Mouse (Mus musculus) cerebral cortex, adult 2 months (tissue): Measurements from ENCODE around the gene Fgfr2.

Source experiments
- WGBS: fragments of 180-500 bp; shearing (Covaris S2); methylation state at CpG from one replicate; pipeline ENCODE4 v1.1.7; 2018; 5-methylcytosine and 5-hydroxymethylcytosine counted together

The Fgfr2 gene

GRCm38 (mm10) chr7:130935793-130936471 lies 2187.2 kb downstream of the Fgfr2 start, which contains the start of gene Htra1:
Gene Htra1, plus strand, starts transcription at chr7:130936111.
- under 1% methylated on average over 70 of the region's 70 CpGs for WGBS

GRCm38 (mm10) chr7:130935421-130935792 lies 2187.7 kb downstream of the Fgfr2 start:
- 8% methylated on average over 16 of the region's 16 CpGs for WGBS

- 97% methylated on average over 4 of the region's 4 CpGs for WGBS
Observed at GRCm38 (mm10) chr7:130934654-130935053, 2188.5 kb downstream of the Fgfr2 start.

GRCm38 (mm10) chr7:130932921-130933320 lies 2190.2 kb downstream of the Fgfr2 start:
- 95% methylated on average over 9 of the region's 9 CpGs for WGBS

DNA sequence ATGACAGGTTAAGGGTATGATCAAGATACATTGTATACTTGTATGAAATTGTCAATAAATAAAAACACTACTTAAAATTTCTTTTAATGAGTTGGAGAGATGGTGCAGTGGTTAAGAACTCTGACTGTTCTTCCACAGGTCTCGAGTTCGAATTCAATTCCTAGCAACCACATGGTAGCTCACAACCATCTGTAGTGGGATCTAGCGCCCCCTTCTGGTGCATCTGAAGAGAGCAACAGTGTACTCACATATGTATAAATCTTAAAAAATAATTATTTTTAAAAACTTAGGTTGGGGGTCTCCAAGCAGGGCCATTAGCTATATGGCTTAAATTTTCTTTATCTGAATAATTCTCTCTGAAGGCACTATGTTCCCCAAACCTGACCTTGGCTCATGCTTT lies 2192.7 kb downstream of the Fgfr2 start:
- WGBS, result 64% methylated on average over 3 of the region's 3 CpGs

GRCm38 (mm10) chr7:130922981-130923731 lies 2200.0 kb downstream of the Fgfr2 start:
- WGBS, result 57% methylated on average over 13 of the region's 13 CpGs

DNA sequence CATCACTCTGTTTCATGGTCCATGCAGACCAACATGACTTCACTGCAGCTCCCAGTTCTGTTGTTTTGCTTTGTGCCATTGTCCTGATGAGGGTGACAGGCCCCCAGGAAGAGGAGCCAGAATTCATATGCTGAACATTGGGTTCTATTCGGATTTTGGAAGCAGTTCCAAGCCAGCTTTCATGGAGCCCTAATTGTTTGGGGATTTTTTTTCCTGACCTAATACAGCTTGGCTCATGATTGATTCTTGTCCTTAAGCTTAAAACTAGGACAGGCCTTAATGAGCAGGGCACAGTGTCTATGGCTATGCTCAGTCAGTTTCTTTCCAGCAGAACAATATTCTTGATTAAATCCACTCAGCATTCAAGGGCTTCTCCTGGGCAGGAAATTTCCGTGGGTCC lies 2204.9 kb downstream of the Fgfr2 start:
- 57% methylated on average over 2 of the region's 2 CpGs for WGBS

GRCm38 (mm10) chr7:130914693-130915363 lies 2208.3 kb downstream of the Fgfr2 start:
- 26% methylated on average over 5 of the region's 5 CpGs for WGBS

GRCm38 (mm10) chr7:130910841-130911240 lies 2212.3 kb downstream of the Fgfr2 start:
- 75% methylated on average over 14 of the region's 14 CpGs for WGBS

GRCm38 (mm10) chr7:130904571-130905365 lies 2218.4 kb downstream of the Fgfr2 start:
- 87% methylated on average over 13 of the region's 13 CpGs for WGBS

GRCm38 (mm10) chr7:130903505-130904074 lies 2219.6 kb downstream of the Fgfr2 start:
- 47% methylated on average over 16 of the region's 16 CpGs for WGBS

DNA sequence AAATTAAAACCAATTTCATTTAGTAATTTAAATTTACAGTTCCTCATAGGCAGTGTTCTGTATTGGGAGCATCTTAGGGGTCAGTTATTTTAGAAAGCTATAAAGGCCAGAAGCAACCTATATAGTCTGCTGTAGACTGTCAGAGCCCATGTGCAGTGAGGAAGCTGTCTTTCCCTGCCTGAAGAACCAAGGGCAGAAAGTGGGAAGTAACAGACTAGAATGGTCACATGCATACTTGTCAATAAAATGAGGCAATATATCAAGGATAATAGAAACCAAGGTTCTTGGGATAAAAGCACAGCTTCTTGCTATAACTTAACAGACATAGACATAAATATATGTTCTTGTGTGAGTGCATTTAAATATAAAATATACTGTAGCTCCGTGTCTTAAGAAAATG lies 2220.2 kb downstream of the Fgfr2 start:
- 56% methylated on average over 1 of the region's 1 CpGs for WGBS

DNA sequence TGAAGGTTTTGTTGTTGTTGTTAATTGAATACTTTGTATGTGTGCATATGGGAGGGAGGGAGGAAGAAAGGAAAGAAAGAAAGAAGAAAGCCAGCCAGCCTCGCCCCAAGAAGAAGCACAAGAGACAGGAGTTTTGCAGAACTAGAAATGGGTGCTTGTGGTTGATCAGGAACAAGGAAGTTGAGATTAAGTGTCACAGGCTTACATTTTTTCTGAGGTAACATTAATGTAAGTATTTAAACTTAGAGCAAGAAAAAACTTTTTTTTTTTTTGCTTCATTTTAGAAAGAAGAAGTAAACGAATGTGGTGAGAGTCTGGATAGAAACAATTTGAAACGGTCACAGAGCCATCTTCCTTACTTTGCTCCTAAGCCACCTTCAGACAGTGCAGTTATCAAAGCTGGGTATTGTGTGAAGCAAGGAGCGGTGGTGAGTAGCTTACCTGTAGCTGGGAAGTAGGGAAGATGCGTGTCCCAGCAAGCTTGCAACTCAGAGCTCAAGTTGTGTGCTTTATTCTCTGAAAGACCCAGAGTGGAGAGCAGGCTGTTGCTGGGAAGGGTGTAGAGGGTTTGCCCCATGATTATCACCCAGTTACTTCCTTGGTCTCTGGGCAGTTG lies 2222.8 kb downstream of the Fgfr2 start:
- WGBS, result 91% methylated on average over 5 of the region's 5 CpGs

DNA sequence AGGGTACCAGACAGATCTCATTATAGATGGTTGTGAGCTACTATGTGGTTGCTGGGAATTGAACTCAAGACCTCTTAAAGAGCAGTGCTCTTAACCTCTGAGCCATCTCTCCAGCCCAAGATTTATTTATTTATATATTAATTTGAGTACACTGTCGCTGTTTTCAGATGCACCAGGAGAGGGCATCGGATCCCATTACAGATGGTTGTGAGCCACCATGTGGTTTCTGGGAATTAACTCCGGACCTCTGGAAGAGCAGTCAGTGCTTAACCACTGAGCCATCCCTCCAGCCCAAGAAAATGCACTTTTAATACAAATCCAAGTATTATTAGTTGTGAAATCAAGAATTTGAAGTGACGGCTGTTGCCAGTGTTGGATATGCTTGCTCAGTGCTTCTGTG lies 2224.8 kb downstream of the Fgfr2 start:
- 73% methylated on average over 4 of the region's 4 CpGs for WGBS

GRCm38 (mm10) chr7:130897201-130897600 lies 2225.9 kb downstream of the Fgfr2 start:
- WGBS, result 87% methylated on average over 10 of the region's 10 CpGs

- 29% methylated on average over 3 of the region's 3 CpGs for WGBS
Observed at GRCm38 (mm10) chr7:130896064-130896463, 2227.1 kb downstream of the Fgfr2 start.

DNA sequence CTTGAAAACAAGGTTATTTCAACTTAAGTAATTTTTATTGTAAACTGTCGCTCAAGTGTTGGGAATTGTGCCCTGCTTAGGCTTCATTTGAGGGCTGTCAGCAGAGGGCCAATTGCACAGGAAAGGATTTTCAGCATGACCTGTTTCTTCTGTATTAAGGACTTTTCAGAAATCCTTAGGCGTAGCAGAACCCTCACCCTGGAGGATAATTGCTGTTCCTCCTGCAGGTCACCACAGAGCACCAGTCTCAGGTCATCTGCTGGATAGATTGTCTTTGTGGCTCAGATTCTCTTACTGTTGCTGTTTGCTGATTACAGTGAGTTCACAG lies 2227.6 kb downstream of the Fgfr2 start:
- 62% methylated on average over 2 of the region's 2 CpGs for whole genome bisulfite sequencing

- WGBS, result 51% methylated on average over 9 of the region's 9 CpGs
Observed at GRCm38 (mm10) chr7:130894931-130895617, 2228.1 kb downstream of the Fgfr2 start.

DNA sequence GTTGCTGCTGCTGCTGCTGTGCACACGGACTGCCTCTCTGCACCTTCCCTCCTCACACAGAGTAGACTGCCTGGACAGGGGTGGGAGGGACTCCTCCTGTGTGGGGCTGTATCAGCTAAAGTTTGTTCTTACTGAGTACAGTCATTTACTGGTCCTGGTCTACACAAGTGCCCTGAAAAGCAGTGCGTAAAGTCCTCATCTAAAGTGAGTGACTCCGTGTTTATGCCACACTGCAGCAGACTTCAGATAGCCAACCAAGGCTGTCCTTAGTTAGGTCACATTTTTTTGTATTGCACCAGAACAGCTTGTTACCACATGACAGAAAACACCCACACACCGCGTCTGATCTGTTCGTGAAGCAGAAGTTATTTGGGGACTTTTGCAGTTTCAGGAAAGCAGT lies 2230.2 kb downstream of the Fgfr2 start:
- WGBS, result 34% methylated on average over 6 of the region's 6 CpGs

GRCm38 (mm10) chr7:130890871-130891270 lies 2232.3 kb downstream of the Fgfr2 start:
- WGBS, result 47% methylated on average over 2 of the region's 2 CpGs

DNA sequence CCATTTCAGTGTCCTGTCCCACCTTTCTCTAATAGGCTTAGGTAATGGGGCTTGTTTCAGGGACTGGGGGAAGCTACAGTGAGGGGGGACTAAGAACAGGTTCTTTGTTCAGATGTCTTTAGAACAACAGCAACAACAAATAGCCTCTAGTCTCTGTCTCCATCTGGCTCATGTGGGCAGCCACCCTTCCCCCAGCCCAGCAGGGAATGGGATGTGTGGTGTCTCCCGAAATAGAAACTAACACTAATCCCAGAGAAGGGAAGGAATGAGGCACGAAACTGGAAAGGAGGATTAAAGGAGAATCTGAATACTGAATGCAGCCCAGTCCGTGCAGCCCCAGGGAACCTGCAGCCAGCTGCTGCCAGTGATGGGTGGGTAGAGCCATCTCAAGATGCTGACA lies 2235.2 kb downstream of the Fgfr2 start:
- WGBS, result 13% methylated on average over 3 of the region's 3 CpGs
